Mouse (Mus musculus) limb, embryonic 12.5 days (tissue): ENCODE measurements at regions not wholly inside any gene's neighbourhood (a gene's known extent, or its start where the extent isn't known, plus 50 kb on each side); places are given as distances from the start of the nearest gene placed in this dataset.

Source experiments
- ATAC-seq: fragments of 200-750 bp; cut with Nextera tagmentation; 2 replicates; pipeline ENCODE4 v1.8.0; 2017; ENCODE audit warnings: low read depth, moderate TSS enrichment; ENCODE audit not compliant: insufficient number of reproducible peaks, insufficient read depth, low FRiP score, low TSS enrichment
- H3K27ac ChIP-seq: fragments of 300-500 bp; sonication (generic); 2 replicates; pipeline ENCODE4 v1.5.1; 2016; ENCODE audit warnings: mild to moderate bottlenecking, moderate library complexity
- H3K27me3 ChIP-seq: fragments of 300-500 bp; sonication (generic); 2 replicates; pipeline ENCODE4 v1.6.1; 2016; ENCODE audit warnings: mild to moderate bottlenecking, moderate library complexity
- H3K36me3 ChIP-seq: fragments of 300-500 bp; sonication (generic); 2 replicates; pipeline ENCODE4 v1.6.1; 2016; ENCODE audit warnings: mild to moderate bottlenecking, moderate library complexity
- H3K4me1 ChIP-seq: fragments of 300-500 bp; sonication (generic); replicated peaks from 2 replicates; pipeline ENCODE4 v1.6.1; 2016
- H3K4me2 ChIP-seq: fragments of 300-500 bp; sonication (generic); 2 replicates; pipeline ENCODE4 v1.6.1; 2016; ENCODE audit warnings: mild to moderate bottlenecking, moderate library complexity
- H3K4me3 ChIP-seq: fragments of 300-500 bp; sonication (generic); replicated peaks from 2 replicates; pipeline ENCODE4 v1.5.1; 2016; ENCODE audit warnings: mild to moderate bottlenecking
- H3K9ac ChIP-seq: fragments of 300-500 bp; sonication (generic); replicated peaks from 2 replicates; pipeline ENCODE4 v1.6.1; 2016; ENCODE audit warnings: mild to moderate bottlenecking, moderate library complexity
- H3K9me3 ChIP-seq: fragments of 300-500 bp; sonication (generic); 2 replicates; pipeline ENCODE4 v1.6.1; 2016; ENCODE audit warnings: mild to moderate bottlenecking, moderate library complexity
- WGBS: fragments of 180-500 bp; shearing (Covaris S2); methylation state at CpG from one replicate; pipeline ENCODE4 v1.1.7; 2016; 5-methylcytosine and 5-hydroxymethylcytosine counted together

DNA sequence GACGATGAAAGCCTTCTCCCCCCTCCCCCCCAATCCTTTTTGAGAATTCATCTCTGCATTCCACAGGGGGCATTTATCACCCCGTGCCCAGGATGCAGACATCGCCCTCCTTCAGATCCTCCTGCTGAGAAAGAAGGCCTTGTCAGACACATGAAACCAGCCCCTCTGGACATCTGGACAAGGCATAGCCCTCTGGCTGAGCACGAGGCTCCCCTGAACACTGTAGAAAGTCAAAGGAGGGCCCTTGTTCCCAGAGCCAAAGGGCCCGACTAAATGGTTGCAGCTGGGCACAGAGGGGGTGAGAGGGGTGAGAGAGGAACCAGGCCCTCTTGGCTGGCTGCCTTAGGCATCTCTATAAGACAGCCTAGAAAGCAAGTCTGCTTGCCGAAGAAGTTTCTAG, 327.8 kb downstream of the H2al1j start:
- H3K9ac ChIP-seq, result no peak overlapping the region
- no peak overlapping the region for H3K27ac ChIP-seq
- no peak overlapping the region for H3K4me2 ChIP-seq
- no peaks in the 10 kb centered on the region for H3K9me3 ChIP-seq
- H3K4me3 ChIP-seq, result no peak overlapping the region
- ATAC-seq, result no peak
- no peaks in the 10 kb centered on the region for H3K4me1 ChIP-seq
- WGBS, result 37% methylated on average over 6 of the region's 6 CpGs
- H3K27me3 ChIP-seq, result peaks cover 36% of the 10 kb centered on the region
- no peaks in the 10 kb centered on the region for H3K36me3 ChIP-seq

DNA sequence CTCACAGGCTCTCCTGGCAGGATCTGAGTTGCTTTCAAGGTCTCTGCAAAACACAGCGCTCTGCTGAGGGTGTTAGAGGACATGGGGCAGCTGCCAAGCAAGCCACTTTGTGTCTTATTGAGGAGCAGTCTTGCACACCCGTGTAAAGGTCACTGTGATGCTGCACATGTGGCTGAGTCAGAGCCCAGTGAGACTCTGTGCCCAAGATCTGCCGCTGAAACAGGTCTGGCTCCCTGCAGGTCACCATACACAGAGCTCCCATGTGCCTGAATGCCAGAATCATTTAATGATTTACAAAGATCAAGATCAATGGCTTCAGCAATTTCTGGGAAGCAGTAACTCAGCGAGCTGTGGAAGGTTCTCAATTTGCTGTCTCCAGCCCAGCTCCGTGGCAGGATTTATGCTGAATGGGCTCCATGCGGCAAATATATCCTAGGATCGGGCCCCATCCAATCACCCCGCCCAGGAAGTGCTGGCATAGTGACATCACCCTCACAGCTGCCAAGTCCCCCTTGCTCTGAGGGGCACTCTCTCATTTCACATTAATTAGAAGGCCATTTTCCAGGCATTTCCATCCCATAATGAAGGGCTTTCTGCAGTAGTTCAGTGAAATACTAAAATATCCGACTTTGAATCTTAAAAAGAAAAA, 330.1 kb downstream of the H2al1j start:
- H3K9me3 ChIP-seq, result no peaks in the 10 kb centered on the region
- no peak overlapping the region for H3K4me2 ChIP-seq
- H3K4me1 ChIP-seq, result no peaks in the 10 kb centered on the region
- 58% methylated on average over 9 of the region's 9 CpGs for WGBS
- H3K27me3 ChIP-seq, result peaks cover 52% of the 10 kb centered on the region
- H3K36me3 ChIP-seq, result no peaks in the 10 kb centered on the region
- no peak for ATAC-seq
- H3K27ac ChIP-seq, result no peak overlapping the region
- no peak overlapping the region for H3K9ac ChIP-seq
- no peak overlapping the region for H3K4me3 ChIP-seq

DNA sequence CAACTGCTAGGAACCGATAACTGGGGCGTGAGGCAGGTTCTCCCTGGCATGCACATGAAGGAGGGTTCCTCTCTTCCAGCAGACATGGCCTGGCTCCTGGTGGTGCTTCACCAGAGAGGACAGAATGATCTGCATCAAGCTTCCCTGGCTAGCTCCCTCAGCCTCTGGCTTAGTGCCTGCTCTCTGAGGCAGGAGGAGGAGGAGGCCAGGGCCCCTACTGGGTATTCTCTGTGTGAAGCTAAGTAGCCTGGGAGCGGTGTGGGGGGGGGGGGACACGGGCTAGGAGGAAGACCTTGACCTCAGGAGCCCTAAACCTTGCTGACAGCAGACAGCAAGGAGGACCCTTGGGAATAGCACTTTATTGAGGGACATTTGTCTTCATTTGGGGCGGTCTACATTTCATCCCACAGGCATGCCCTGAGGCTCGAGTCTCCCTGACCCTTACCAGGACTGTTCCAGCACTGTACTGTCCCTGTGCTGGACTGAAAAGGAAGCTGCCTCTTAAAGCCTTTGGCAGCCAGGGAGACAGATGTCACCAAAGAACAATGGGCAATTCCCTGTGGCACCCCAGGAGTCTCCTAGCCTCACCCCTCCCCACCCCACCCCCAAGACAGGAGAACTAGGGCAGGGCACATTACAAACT, 335.7 kb downstream of the H2al1j start:
- H3K27me3 ChIP-seq, result peaks cover 68% of the 10 kb centered on the region
- no peak overlapping the region for H3K4me2 ChIP-seq
- peaks cover 29% of the 10 kb centered on the region for H3K4me1 ChIP-seq
- no peak overlapping the region for H3K27ac ChIP-seq
- ATAC-seq, result no peak
- no peaks in the 10 kb centered on the region for H3K9me3 ChIP-seq
- H3K9ac ChIP-seq, result no peak overlapping the region
- H3K4me3 ChIP-seq, result no peak overlapping the region
- H3K36me3 ChIP-seq, result no peaks in the 10 kb centered on the region
- 24% methylated on average over 6 of the region's 6 CpGs for WGBS

DNA sequence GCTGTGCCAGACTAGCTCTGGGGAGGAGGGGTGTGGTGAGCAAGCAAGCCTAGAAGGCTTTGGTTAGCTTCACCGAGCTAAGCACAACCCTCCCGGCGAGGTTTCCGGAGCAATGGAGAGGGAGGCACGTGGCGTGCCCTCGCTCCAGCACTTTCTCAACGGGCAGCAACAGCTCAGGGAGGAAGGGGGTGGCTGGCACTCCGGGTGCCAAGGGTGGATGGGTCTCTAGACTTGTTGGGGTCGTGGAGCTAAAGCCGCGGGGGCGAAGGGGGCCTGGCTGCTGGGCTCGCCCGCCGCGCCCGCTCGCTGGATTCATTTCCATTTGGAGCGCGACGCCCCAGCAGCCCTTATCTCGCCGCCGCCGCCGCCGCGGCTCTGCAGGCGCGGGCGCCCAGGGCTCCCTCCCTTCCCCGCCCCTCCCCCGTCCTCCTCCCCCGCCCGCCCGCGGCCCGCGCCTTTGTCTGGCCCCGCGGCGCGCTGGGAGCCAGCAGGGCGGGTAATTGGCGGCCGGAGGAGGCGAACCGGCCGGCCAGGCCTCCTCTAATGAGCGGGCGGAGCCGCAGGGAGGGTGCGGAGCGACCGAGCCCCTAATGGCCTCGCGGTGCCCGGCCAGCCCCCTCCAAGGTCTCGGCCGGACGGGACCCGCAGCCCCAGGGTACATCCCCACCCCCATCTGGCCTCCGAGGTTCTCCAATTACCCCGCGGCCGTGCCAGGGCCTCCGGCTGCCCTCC, 336.9 kb downstream of the H2al1j start:
- Histone ChIP-seq H3K9ac (peak overlapping the region; percentile 77), H3K36me3 (no peaks in the 10 kb centered on the region), H3K9me3 (no peaks in the 10 kb centered on the region), H3K27ac (peak overlapping the region; percentile 89), H3K4me2 (peak overlapping the region; percentile 61), H3K4me3 (peak overlapping the region; percentile 41), H3K4me1 (peaks cover 29% of the 10 kb centered on the region), H3K27me3 (peaks cover 74% of the 10 kb centered on the region)
- peak; percentile 82 for ATAC-seq
- 9% methylated on average over 38 of the region's 68 CpGs for WGBS

DNA sequence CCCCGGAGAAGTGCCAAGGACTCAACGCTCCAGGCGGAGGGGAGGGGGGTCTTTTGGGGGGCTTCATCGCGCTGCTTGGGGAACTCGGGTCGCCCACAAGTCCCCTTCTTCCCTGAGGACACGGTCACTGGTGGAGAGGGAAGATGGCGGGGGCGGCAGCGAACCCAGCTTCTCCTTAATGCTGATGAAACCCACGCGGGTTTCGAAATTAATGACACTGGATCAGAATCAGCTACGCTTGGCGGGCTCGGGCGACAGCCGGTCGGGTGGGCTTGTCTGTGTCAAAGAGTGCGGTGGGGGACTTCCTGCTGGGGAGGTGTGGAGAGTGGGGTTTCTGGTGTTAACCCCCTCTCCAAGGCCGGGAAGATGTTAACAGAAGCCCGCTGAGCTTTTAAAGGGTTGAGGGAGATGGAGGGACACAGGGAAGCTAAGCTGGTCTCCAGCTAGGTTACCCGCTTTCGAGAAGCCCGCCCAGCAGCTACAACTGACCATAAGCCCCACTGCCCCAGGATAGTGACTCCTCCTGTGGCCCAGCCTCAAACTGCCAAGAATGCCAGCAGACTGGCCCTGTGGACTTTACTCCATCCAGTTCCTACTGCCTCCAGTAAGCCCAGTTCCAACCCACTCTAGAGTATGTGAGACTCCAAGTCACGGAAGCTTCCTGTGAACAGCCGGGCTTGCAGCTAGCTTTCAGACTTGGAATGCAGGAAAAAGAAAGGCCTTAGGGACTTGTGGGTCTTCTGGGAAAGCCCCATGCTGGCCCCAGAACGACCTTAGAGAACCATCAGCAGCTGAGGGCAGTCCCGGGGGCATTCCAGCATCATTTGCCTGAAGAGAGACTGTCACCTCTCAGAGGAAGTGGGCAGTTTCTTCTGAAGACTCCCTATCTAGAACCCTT, 337.7 kb downstream of the H2al1j start:
- H3K4me2 ChIP-seq, result peak overlapping the region; percentile 61
- H3K9me3 ChIP-seq, result no peaks in the 10 kb centered on the region
- H3K4me3 ChIP-seq, result peak overlapping the region; percentile 41
- peaks cover 68% of the 10 kb centered on the region for H3K27me3 ChIP-seq
- ATAC-seq, result no peak
- WGBS, result 14% methylated on average over 25 of the region's 30 CpGs
- peak overlapping the region; percentile 77 for H3K9ac ChIP-seq
- H3K27ac ChIP-seq, result peak overlapping the region; percentile 89
- no peaks in the 10 kb centered on the region for H3K36me3 ChIP-seq
- peaks cover 29% of the 10 kb centered on the region for H3K4me1 ChIP-seq

DNA sequence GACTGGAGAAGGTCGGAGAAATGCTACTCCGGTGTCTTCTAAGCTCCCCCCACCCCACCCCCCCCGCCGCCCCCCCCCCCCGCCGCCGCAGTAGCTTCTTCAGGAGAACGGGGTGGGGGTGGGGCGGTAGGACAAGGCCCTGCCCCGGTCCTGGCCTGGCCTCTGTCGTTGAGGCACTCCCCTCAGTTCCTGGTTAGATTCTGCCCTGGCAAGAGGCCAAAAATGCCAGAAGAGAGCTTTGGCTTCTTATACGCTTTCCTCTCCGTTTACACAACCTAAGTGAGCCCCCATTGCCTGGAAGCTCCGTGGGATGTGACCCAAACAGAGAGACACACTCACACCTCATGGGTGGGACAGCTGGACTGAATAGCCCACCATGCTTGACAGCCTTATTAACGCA, 338.9 kb downstream of the H2al1j start:
- H3K27me3 ChIP-seq, result peaks cover 63% of the 10 kb centered on the region

DNA sequence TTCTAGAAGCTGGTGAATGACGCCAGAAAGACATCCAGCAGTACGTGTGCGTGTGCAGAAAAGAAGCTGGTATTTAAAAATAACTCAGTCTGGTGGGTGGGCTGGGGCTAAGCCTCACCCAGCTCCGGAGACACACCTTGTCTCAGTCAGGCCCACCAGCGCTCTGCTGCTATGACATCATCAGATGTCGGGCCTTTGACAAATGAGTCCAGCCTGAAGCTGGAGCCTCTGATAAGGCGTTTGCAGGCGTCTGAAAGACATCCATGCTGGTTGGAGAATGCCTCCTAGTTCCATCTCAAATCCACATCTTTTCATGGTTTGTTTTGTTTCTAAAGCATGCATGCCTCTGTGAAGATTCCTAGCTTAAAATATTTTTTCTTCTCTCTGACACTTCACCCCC, 344.2 kb downstream of the H2al1j start:
- no peaks in the 10 kb centered on the region for H3K9me3 ChIP-seq
- H3K36me3 ChIP-seq, result no peaks in the 10 kb centered on the region
- peaks cover 16% of the 10 kb centered on the region for H3K27me3 ChIP-seq
- H3K4me1 ChIP-seq, result no peaks in the 10 kb centered on the region
- H3K4me3 ChIP-seq, result no peak overlapping the region
- H3K9ac ChIP-seq, result no peak overlapping the region
- H3K4me2 ChIP-seq, result no peak overlapping the region
- 50% methylated on average over 8 of the region's 8 CpGs for WGBS
- no peak for ATAC-seq
- no peak overlapping the region for H3K27ac ChIP-seq

More for the DNA sequence above, 338.9 kb downstream of the H2al1j start:
- no peaks in the 10 kb centered on the region for H3K36me3 ChIP-seq
- ATAC-seq, result no peak; the same call in 1 of the 2 replicates
- H3K4me1 ChIP-seq, result peaks cover 29% of the 10 kb centered on the region
- H3K4me2 ChIP-seq, result no peak overlapping the region
- no peak overlapping the region for H3K27ac ChIP-seq
- no peaks in the 10 kb centered on the region for H3K9me3 ChIP-seq
- 18% methylated on average over 6 of the region's 15 CpGs for WGBS
- no peak overlapping the region for H3K9ac ChIP-seq
- H3K4me3 ChIP-seq, result no peak overlapping the region

DNA sequence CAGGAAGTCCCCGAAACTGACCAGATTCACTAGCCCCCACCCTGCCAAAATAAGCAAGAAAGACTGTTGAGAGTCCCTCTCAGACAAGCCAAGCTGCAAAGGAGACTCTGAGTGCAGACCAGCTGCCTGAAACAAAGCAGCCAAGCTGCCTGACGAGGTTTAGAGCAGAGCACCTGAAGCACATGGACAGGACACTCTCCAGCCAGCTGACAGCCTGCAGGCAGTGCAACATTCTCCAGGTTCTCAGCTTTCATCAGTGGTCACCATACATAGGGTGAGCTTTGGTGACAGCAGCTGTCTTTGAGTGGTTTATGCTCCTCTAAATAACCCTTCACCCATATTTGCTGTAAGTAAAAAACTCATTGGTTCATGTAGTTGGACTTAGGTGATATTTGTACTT, 350.5 kb downstream of the H2al1j start:
- WGBS, result 79% methylated on average over 2 of the region's 2 CpGs
- H3K4me3 ChIP-seq, result no peak overlapping the region
- H3K9ac ChIP-seq, result no peak overlapping the region
- no peak for ATAC-seq
- H3K9me3 ChIP-seq, result no peaks in the 10 kb centered on the region
- no peak overlapping the region for H3K27ac ChIP-seq
- no peaks in the 10 kb centered on the region for H3K36me3 ChIP-seq
- no peaks in the 10 kb centered on the region for H3K4me1 ChIP-seq
- peaks cover 14% of the 10 kb centered on the region; the same call in 1 of the 2 replicates for H3K27me3 ChIP-seq
- H3K4me2 ChIP-seq, result no peak overlapping the region

DNA sequence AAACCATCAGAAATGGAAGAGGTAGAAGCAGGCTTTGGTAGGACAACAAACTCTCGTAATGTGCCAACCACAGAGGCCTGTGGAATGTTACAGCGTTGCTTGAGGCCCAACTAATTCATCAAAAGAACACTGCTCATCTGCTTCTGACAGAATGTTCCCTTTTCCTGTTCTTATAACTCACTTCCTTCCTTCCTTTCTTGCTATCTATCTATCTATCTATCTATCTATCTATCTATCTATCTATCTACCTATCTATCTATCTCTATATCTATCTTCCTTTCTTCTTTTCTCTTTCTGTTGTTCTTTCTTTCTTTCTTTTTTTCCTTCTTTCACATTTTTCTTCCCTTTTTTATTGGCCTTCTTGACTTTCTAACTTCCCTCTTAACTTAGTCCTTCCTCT, 353.7 kb downstream of the H2al1j start:
- 54% methylated on average over 2 of the region's 2 CpGs for WGBS

DNA sequence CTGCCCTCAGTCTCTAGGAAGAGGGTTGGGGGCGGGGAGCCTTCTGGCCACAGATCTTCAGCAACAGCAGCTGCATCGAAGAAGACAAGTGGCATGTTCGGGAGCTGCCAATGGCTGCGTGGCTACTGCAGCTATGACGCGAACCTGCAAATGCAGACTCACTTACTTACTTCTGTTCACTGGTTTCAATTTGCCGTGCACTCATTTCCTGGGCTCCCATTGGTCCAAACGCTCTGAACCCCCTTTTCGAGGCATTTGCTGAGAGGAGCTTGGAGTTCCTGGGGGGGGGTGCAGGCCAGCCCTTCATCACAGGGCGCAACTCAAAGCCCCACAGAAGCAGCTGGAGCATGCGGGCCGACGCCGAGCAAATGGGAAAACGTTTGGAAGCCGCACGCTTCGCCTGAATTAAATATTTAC, 362.4 kb downstream of the H2al1j start:
- no peaks in the 10 kb centered on the region for H3K36me3 ChIP-seq
- 60% methylated on average over 18 of the region's 18 CpGs for WGBS
- H3K4me3 ChIP-seq, result no peak overlapping the region
- H3K9ac ChIP-seq, result no peak overlapping the region
- peaks cover 19% of the 10 kb centered on the region for H3K27me3 ChIP-seq
- H3K4me1 ChIP-seq, result peaks cover 18% of the 10 kb centered on the region
- H3K27ac ChIP-seq, result peak overlapping the region; percentile 45; the same call in 1 of the 2 replicates
- ATAC-seq, result no peak
- no peak overlapping the region for H3K4me2 ChIP-seq
- no peaks in the 10 kb centered on the region for H3K9me3 ChIP-seq

More for the DNA sequence above, 353.7 kb downstream of the H2al1j start:
- Histone ChIP-seq H3K4me2 (no peak overlapping the region), H3K36me3 (no peaks in the 10 kb centered on the region), H3K27me3 (peaks cover 18% of the 10 kb centered on the region), H3K4me3 (no peak overlapping the region), H3K9me3 (no peaks in the 10 kb centered on the region), H3K4me1 (no peaks in the 10 kb centered on the region), H3K9ac (no peak overlapping the region), H3K27ac (no peak overlapping the region)
- no peak for ATAC-seq

DNA sequence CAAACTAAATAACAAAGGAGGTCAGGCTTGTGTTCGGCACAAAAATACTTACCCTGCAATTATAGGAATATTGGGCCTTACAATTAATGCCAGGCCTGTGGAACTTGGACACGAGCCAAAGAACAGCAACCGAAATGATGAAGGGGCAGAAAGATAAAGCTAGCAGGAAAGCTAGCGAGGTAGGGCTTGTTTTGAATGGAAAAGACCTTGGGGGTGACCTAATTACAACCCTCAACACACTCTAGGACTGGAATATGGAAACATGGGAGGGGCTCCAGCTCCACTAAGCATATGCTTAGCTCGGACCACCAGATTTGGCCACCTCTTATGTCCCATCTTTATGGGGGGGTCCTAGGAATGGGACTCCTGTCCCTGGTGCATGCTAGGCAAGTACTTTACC, 362.8 kb downstream of the H2al1j start:
- 52% methylated on average over 5 of the region's 5 CpGs for WGBS
- Histone ChIP-seq H3K4me1 (peaks cover 18% of the 10 kb centered on the region), H3K4me3 (no peak overlapping the region), H3K9me3 (no peaks in the 10 kb centered on the region), H3K27ac (peak overlapping the region; percentile 45; the same call in 1 of the 2 replicates), H3K4me2 (no peak overlapping the region), H3K36me3 (no peaks in the 10 kb centered on the region), H3K27me3 (peaks cover 20% of the 10 kb centered on the region), H3K9ac (no peak overlapping the region)
- no peak for ATAC-seq
